Mouse (Mus musculus): ENCODE data around the gene Edrf1. TPM values are rescaled to one million over a fixed set of nuclear protein-coding genes. Genes with fewer than 3 reads are reported as not detected.

Edrf1 gene
- polyA plus RNA-seq, 1 experiment = 23.3 TPM

GRCm38 (mm10) chr7:133607883-133608575, 29.3 kb upstream of the Edrf1 start:
- Histone ChIP-seq H3K4me3 (replicated peaks; ENCODE audit: control insufficient read depth, low read depth, low read length) (no peak overlapping the region), H3K27ac (ENCODE audit: control insufficient read depth, insufficient read depth, low read depth, low read length, poor library complexity) (no peak overlapping the region), H3K4me1 (ENCODE audit: control insufficient read depth, insufficient read depth, low read length) (no peaks in the 10 kb centered on the region; the same call in 1 of the 2 replicates)
- TF ChIP-seq CTCF (IDR thresholded peaks at IDR 0.05; ENCODE audit: control insufficient read depth, insufficient read depth, low read length) = no peak
- WGBS = 73% methylated on average over 13 of the region's 13 CpGs

GRCm38 (mm10) chr7:133608631-133609340, 28.6 kb upstream of the Edrf1 start:
- H3K4me3 ChIP-seq (replicated peaks; ENCODE audit: control insufficient read depth, low read depth, low read length) = no peak overlapping the region
- WGBS = 75% methylated on average over 13 of the region's 13 CpGs
- no peak for TF ChIP-seq CTCF (IDR thresholded peaks at IDR 0.05; ENCODE audit: control insufficient read depth, insufficient read depth, low read length)
- no peak for TF ChIP-seq POLR2A (IDR thresholded peaks at IDR 0.05; ENCODE audit: borderline replicate concordance, control insufficient read depth, low read depth, low read length)
- H3K27ac ChIP-seq (ENCODE audit: control insufficient read depth, insufficient read depth, low read depth, low read length, poor library complexity) = no peak overlapping the region
- no peaks in the 10 kb centered on the region; the same call in none of the 2 replicates for H3K4me1 ChIP-seq (ENCODE audit: control insufficient read depth, insufficient read depth, low read length)

- no peak overlapping the region for H3K4me3 ChIP-seq (replicated peaks; ENCODE audit: control insufficient read depth, low read depth, low read length)
- no peak overlapping the region for H3K27ac ChIP-seq (ENCODE audit: control insufficient read depth, insufficient read depth, low read depth, low read length, poor library complexity)
- no peak for TF ChIP-seq POLR2A (IDR thresholded peaks at IDR 0.05; ENCODE audit: borderline replicate concordance, control insufficient read depth, low read depth, low read length)
- no peak for TF ChIP-seq CTCF (IDR thresholded peaks at IDR 0.05; ENCODE audit: control insufficient read depth, insufficient read depth, low read length)
- WGBS = 81% methylated on average over 8 of the region's 8 CpGs
- no peaks in the 10 kb centered on the region; the same call in none of the 2 replicates for H3K4me1 ChIP-seq (ENCODE audit: control insufficient read depth, insufficient read depth, low read length)
Observed at GRCm38 (mm10) chr7:133609585-133609984, 27.8 kb upstream of the Edrf1 start.

- Histone ChIP-seq H3K27ac (ENCODE audit: control insufficient read depth, insufficient read depth, low read depth, low read length, poor library complexity) (no peak overlapping the region), H3K4me3 (replicated peaks; ENCODE audit: control insufficient read depth, low read depth, low read length) (no peak overlapping the region), H3K4me1 (ENCODE audit: control insufficient read depth, insufficient read depth, low read length) (no peaks in the 10 kb centered on the region; the same call in none of the 2 replicates)
- 61% methylated on average over 2 of the region's 2 CpGs for WGBS
- TF ChIP-seq POLR2A (IDR thresholded peaks at IDR 0.05; ENCODE audit: borderline replicate concordance, control insufficient read depth, low read depth, low read length) (no peak), CTCF (IDR thresholded peaks at IDR 0.05; ENCODE audit: control insufficient read depth, insufficient read depth, low read length) (no peak)
Observed at GRCm38 (mm10) chr7:133612981-133613380, 24.4 kb upstream of the Edrf1 start.

GRCm38 (mm10) chr7:133620721-133621120, 16.6 kb upstream of the Edrf1 start:
- H3K4me1 ChIP-seq (ENCODE audit: control insufficient read depth, insufficient read depth, low read length) = no peaks in the 10 kb centered on the region
- no peak overlapping the region for H3K4me3 ChIP-seq (replicated peaks; ENCODE audit: control insufficient read depth, low read depth, low read length)
- TF ChIP-seq POLR2A (IDR thresholded peaks at IDR 0.05; ENCODE audit: borderline replicate concordance, control insufficient read depth, low read depth, low read length) = no peak
- TF ChIP-seq CTCF (IDR thresholded peaks at IDR 0.05; ENCODE audit: control insufficient read depth, insufficient read depth, low read length) = no peak
- no peak overlapping the region for H3K27ac ChIP-seq (ENCODE audit: control insufficient read depth, insufficient read depth, low read depth, low read length, poor library complexity)
- 28% methylated on average over 11 of the region's 11 CpGs for WGBS

- Histone ChIP-seq H3K27ac (ENCODE audit: control insufficient read depth, insufficient read depth, low read depth, low read length, poor library complexity) (no peak overlapping the region), H3K4me1 (ENCODE audit: control insufficient read depth, insufficient read depth, low read length) (no peaks in the 10 kb centered on the region), H3K4me3 (replicated peaks; ENCODE audit: control insufficient read depth, low read depth, low read length) (no peak overlapping the region)
- 69% methylated on average over 5 of the region's 5 CpGs for WGBS
- TF ChIP-seq POLR2A (IDR thresholded peaks at IDR 0.05; ENCODE audit: borderline replicate concordance, control insufficient read depth, low read depth, low read length) (no peak), CTCF (IDR thresholded peaks at IDR 0.05; ENCODE audit: control insufficient read depth, insufficient read depth, low read length) (no peak)
Observed at GRCm38 (mm10) chr7:133623226-133623625, 14.1 kb upstream of the Edrf1 start.

- TF ChIP-seq POLR2A (IDR thresholded peaks at IDR 0.05; ENCODE audit: borderline replicate concordance, control insufficient read depth, low read depth, low read length) (no peak), CTCF (IDR thresholded peaks at IDR 0.05; ENCODE audit: control insufficient read depth, insufficient read depth, low read length) (no peak)
- no peak overlapping the region for H3K27ac ChIP-seq (ENCODE audit: control insufficient read depth, insufficient read depth, low read depth, low read length, poor library complexity)
- H3K4me3 ChIP-seq (replicated peaks; ENCODE audit: control insufficient read depth, low read depth, low read length) = no peak overlapping the region
- 67% methylated on average over 14 of the region's 14 CpGs for WGBS
- no peaks in the 10 kb centered on the region for H3K4me1 ChIP-seq (ENCODE audit: control insufficient read depth, insufficient read depth, low read length)
Observed at GRCm38 (mm10) chr7:133627184-133627936, 10.0 kb upstream of the Edrf1 start.

GRCm38 (mm10) chr7:133630821-133631220, 6.5 kb upstream of the Edrf1 start:
- Histone ChIP-seq H3K4me1 (ENCODE audit: control insufficient read depth, insufficient read depth, low read length) (no peaks in the 10 kb centered on the region), H3K27ac (ENCODE audit: control insufficient read depth, insufficient read depth, low read depth, low read length, poor library complexity) (no peak overlapping the region), H3K4me3 (replicated peaks; ENCODE audit: control insufficient read depth, low read depth, low read length) (no peak overlapping the region)
- WGBS = 66% methylated on average over 5 of the region's 5 CpGs
- TF ChIP-seq CTCF (IDR thresholded peaks at IDR 0.05; ENCODE audit: control insufficient read depth, insufficient read depth, low read length) (no peak), POLR2A (IDR thresholded peaks at IDR 0.05; ENCODE audit: borderline replicate concordance, control insufficient read depth, low read depth, low read length) (no peak)
